Mouse (Mus musculus): ENCODE data around the gene Hmcn1. TPM values are rescaled to one million over a fixed set of nuclear protein-coding genes. Genes with fewer than 3 reads are reported as not detected.

Gene Hmcn1
- total RNA-seq, 4 experiments from 2014 or later = 10.9 to 15.1 (median 12.2) TPM

GRCm38 (mm10) chr1:150537410-150538128 lies 455.7 kb downstream of the Hmcn1 start:
- no peak for DNase-seq (ENCODE audit: low spot score)

GRCm38 (mm10) chr1:150535770-150536534 lies 457.3 kb downstream of the Hmcn1 start:
- DNase-seq (ENCODE audit: low spot score) = no peak

GRCm38 (mm10) chr1:150534587-150534986 lies 458.6 kb downstream of the Hmcn1 start:
- no peak for DNase-seq (ENCODE audit: low spot score)

GRCm38 (mm10) chr1:150513041-150513440 lies 480.2 kb downstream of the Hmcn1 start:
- DNase-seq (ENCODE audit: low spot score) = no peak

Other genes with a start within 250 kb of the Hmcn1 start
- 1 to 10 TPM in 1 of 4 experiments, under 1 TPM in 2, not detected in 1; 0.60 to 1.2 (median 0.63) TPM for gene Gm47985, start 189.1 kb upstream of the Hmcn1 start, total RNA-seq (2022)
- gene Gm8947, start 198.9 kb upstream of the Hmcn1 start, total RNA-seq (2022) = not detected
- not detected for gene Gm47995, start 205.0 kb upstream of the Hmcn1 start, total RNA-seq (2022)
- gene 3110040M04Rik, start 210.7 kb upstream of the Hmcn1 start, total RNA-seq (2022) = not detected
- not detected for gene Gm47996, start 216.7 kb upstream of the Hmcn1 start, total RNA-seq (2022)